Mouse (Mus musculus) adrenal gland, postnatal 25 days (tissue): ENCODE data around the gene Plekhb2. TPM values are rescaled to one million over a fixed set of nuclear protein-coding genes. Genes with fewer than 3 reads are reported as not detected.

Experiments used
- DNase-seq: peaks from one replicate; pipeline ENCODE4 v3.0.0; 2021; ENCODE audit warnings: mixed read lengths
- total RNA-seq: library from RNA; stranded (reverse); gene quantifications from 2 replicates; pipeline ENCODE4 v1.2.3, GENCODE M21; 2021

Plekhb2 gene
- total RNA-seq, 1 experiment from 2014 or later, result 177 TPM

DNA sequence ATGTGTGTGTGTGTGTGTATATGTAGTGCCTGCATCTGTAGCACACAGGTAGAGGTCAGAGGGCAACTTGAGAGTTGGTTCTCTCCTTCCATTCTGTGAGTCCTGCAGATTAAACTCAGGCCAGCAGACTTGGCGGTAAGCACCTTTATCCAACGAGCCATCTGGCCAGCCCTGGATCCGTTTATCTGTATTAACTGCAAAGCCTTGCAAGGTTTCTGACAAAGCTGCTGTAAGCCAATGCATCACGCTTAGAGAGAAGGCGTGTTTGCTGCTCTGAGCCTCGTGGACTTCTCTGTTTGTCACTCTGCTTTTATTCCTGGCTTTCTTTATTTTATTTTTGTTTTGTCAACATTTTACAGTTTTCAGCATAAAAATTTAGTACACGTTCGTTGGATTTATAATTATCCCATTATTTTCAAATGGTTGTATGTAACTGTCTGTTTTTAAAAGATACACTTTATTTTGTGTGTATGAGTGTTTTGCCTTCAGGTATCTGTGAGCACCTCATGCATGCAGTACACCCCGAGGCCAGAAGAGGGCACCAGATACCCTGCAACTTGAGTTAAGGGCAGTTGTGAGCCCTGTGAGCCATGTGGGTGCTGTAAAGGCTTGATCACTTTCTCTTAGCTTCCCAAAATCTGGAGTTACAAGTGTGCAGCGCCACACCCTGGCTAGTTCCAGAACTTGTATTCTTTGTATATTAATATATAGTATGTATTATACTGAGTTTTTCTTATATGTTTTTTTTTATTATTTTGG is 17.2 kb downstream of the Plekhb2 start:
- DNase-seq, result peak; percentile 88

DNA sequence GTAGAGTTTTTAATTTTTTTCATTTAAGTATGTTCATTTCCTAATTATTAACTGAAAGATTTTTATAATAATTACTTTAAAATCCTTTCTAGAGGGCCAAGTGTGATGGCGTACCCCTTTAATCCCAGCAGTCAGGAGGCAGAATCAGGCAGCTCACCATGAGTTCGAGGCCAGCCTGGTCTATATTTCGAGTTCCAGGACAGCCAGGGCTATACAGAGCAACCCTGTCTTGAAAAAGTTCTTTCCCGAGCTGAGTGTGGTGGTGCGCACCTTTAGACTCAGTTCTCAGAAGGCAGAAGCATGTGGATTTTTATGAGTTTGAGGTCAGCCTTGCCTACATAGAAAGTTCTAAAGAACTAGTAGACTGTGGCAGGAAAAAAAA is 17.8 kb downstream of the Plekhb2 start:
- no peak for DNase-seq

DNA sequence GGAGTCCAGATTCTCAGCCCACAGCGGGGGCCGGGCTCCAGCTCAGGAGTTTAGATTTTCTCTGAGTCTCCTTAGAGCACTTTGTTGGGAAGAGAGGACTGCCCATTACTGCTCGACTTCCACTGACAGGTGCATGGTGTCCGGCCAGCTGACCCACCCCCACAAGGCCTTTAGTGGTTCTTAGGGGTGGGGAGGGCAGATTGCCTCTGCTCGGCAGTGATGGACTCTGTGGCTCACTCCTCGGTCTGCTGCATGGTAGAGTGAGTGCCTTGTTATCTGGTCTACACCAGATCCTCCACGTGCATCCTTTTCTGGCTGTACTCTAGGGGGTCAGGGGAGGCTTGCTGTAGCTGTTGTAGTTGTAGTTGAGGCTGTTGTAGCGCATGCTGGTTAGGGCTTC is 18.6 kb downstream of the Plekhb2 start:
- no peak for DNase-seq

DNA sequence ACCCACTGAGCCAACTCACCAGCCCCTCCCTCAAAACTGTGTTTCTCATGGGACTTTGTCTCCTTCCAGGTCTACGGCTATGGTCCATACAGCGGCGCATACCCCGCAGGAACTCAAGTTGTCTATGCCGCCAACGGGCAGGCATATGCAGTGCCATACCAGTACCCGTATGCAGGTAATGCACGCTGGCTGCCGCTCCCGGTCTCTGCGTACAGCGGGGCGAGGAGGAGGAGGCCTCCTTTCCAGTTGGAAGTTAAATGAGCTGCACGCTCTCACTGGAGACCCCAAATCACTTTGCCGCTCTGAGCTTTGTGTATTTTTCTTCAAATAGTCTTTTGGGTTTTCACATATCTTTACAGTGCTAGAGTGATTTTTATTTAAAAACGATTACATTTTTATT is 19.5 kb downstream of the Plekhb2 start:
- no peak for DNase-seq

DNA sequence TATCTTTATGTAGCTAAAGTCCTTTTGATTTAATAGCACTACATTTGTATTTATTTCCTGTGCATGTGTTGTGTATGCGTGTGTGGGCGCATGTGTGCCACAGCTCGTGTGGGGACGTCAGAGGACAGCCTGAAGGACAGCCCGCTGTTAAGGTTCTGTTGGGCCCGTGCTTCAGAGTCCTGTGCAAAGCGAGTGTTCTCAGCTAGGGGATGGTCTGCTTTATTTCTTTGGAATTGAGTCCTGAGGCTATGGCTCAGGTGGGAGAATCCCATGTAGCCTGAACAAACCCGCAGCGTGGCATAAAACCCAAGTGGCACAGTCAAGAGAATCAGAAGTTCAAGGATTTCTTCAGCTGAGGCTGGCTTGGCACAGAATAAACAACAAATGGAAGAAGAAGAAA is 21.4 kb downstream of the Plekhb2 start:
- DNase-seq, result no peak

DNA sequence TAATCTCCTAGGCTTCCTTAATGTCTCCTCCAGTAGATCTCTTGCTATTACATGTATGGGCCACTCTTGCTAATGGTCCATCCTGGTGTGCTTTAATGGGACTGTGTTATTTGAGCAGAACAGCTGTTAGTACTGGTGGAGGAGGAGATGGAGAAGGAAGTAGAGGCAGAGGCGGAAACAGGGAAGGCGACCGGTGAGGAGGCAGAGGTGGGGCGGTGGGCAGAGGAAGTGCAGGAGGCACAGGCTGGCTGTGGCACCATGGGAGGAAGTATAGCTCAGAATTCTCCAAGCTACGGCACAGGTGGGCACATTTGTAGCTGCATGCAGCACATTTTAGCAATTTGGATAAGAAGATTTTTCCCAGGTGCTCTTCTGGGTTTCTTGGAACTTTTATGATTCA is 23.8 kb downstream of the Plekhb2 start:
- DNase-seq, result no peak

DNA sequence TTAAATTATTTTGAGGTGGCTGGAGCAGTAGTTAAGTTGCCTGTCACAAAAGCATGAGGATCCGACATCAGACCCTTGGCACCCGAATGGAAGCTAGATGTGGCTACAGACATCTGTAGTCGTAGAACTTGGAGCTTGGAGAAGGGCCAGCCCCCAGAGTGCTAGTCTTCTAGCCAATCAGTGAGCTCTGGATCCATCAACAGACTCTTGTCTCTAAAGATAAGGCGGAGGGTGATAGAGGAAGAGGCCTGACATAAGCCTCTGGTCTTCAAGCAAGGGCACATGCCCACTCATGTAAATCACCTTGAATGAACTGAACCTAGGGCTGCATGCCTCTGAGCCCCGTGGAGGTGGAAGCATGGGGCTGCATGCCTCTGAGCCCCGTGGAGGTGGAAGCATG is 29.8 kb downstream of the Plekhb2 start:
- DNase-seq, result no peak

DNA sequence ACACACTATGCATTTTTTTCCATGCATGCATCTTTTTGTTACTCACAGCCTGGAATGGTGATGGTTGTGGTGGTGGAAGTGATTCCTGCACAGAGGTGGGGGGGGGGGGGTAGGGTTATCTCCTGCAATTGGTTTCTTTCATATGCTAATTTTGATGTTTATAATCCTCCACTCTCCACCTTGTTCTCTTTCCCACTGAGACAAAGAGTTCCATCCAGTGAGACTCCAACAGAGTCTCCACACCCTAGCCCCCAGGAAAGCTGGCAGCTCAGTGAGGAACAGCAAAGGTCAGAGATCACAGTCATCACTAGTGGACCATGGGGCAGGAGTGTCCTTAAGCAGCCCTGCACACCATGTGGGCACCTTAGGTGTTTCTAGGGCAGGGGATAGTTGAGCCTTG is 34.0 kb downstream of the Plekhb2 start:
- no peak for DNase-seq

DNA sequence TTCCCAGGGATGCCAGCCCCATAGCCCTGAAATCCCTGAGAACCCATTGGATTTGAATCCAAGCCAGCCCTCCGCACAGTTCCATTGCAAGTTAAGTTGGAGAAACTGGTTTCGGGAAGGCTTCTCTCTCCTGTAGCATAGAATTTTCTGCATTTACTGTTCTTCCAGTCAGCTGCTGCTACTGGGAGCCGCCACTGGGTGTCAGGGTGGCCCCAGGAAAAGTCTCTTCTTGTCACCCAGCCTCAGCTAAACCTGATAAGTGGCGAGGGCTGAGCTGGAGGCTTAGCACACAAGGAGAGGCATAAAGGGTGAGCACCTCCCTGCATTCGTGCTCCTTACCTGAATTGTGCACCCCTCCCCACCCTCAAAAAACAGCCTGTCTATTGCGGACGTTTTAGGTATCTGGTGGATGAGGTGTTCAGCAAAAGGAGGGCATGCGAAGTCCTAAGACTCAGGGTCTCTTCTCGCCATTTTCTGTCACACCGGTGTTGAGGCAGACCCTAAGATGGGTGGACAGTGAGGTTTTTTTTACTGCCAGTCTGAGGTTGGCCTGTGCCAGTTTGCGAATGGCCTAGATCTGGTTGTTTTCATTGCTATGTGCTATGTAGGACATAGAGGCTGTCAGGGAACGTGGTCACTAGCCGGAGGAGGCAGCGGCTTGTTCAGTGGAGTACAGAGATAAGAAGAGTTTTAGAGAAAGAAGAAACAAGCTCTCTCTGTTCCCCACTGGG is 41.9 kb downstream of the Plekhb2 start:
- DNase-seq, result peak; percentile 30

DNA sequence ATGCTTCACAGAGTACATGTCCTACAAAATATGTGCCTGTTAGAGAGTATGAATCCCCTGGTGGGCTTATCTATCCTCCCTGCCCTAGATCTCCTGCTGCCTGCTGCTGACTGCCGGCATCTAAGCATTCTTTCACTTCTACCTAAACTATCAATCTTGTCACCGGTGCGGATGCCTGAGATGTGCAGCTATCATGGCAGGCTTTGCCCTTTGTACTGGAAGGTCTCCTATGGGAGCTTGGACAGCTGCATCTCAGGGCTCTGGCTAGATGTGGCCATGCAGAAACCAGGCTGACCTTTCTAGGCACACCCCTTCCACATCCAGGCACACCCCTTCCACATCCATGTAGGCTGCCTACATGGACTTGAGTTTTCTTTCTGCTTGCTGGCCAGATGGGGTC is 42.7 kb downstream of the Plekhb2 start:
- no peak for DNase-seq

DNA sequence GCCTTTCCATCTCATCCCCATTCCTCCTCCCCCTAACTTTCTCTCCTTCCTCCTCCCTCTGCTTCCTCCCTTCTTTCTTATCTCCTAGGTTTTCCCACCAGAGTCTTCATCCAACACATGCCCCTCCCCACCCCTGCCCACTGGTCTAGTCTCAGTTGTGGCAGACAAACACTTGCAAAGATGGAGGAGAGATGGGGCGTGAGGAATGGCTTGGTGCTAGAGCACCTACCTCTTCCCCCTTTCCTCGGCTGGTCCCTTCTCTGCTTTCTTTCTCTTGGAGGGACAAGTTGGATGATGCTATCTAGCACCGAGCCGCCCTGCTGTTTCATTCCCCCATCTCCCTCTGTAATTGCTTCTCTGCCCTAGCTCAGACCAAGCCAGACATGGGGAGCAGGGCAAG is 43.6 kb downstream of the Plekhb2 start:
- no peak for DNase-seq

DNA sequence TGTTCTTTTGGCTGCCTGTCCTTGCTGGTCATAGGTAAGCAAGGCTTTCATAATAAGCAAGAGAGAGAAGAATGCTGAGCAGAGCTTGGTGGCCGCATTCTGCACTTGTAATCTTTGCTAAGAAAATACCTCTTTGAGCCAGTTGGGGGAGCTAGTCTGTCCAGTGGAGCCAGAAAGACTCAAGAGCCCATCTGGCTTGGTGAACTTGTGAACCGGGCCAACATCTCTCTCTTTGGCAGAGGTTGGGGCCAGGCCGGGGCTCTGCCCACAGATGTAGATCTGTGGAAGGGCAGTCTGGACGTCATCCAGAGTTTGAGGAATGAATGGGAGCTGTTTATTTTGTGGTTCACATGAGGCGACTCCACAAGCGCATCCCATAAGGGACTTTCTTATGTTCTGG is 44.1 kb downstream of the Plekhb2 start:
- DNase-seq, result no peak

DNA sequence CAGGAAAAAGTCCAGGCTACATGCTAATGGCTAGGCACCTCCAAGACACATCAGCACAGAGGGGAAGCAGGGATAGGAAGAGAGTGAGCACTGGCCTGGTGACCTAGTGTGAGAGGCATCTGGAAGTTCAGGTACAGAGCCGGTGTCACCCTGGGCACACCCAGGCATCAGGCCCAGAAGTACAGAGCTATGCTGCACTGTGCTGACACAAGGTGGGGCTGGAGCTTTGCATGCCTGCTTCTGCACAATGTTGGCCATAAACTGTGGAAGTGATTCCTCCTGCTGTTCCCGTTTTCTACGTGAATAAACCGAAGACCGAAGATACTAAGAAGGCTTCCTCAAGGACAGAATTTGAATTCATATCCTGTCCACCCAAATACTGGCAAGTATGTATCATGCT is 46.3 kb downstream of the Plekhb2 start:
- no peak for DNase-seq

DNA sequence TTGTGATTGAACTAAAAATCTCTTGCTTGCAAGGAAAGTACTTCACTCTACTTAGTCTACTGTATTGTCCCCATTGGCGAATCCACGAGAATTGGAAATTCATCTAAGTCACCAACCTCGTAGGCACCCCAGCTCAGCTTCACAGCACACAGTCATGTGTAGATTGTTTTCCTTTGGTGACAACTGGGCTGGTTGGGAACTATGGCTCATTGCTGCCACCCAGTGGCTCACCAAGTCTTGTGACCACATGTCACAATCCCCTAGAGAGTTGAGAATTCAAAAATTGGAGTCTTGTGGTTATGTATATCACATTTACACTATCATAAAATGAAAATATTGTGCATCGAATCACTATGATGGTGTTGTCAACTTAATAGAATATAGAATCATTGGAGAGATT is 47.1 kb downstream of the Plekhb2 start:
- peak; percentile 69 for DNase-seq

DNA sequence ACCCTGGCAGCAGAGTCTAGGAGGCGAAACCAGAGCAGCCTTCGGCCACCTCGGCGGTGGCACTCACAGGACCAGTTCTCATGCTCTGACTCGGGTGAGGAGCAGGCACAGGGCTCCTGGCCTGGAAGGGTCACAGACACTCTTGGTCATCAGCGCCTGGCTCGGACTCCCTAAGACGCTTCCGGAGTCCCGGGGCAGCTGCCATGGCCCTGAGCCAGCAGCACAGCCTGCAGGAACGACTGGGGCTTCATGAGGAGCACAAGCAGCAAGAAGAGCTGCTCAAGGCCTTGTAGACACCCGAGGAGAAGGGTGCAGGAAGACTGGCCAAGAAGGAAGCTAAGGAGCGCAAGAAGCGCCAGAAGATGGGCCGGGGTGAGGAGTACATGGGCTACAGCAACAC is 78.9 kb downstream of the Plekhb2 start:
- DNase-seq, result no peak

Other genes starting within 250 kb of the Plekhb2 start
- 118 and 144 TPM in 2 replicates for gene Fam168b, start 6.9 kb upstream of the Plekhb2 start, total RNA-seq